Mouse (Mus musculus) midbrain, embryonic 13.5 days (tissue): ENCODE results near the gene Tox2. TPM values are rescaled to one million over a fixed set of nuclear protein-coding genes. Genes with fewer than 3 reads are reported as not detected.

Experiments used
- ATAC-seq: fragments of 200-750 bp; cut with Nextera tagmentation; 2 replicates; pipeline ENCODE4 v1.8.0; 2017; ENCODE audit warnings: mild to moderate bottlenecking, moderate TSS enrichment, moderate library complexity
- H3K27ac ChIP-seq: fragments of 300-500 bp; sonication (generic); 2 replicates; pipeline ENCODE4 v1.5.1; 2015; ENCODE audit warnings: inconsistent platforms, mild to moderate bottlenecking, moderate library complexity
- H3K27me3 ChIP-seq: fragments of 300-500 bp; sonication (generic); 2 replicates; pipeline ENCODE4 v1.6.1; 2015; ENCODE audit warnings: mild to moderate bottlenecking, inconsistent platforms
- H3K36me3 ChIP-seq: fragments of 300-500 bp; sonication (generic); 2 replicates; pipeline ENCODE4 v1.6.1; 2015; ENCODE audit warnings: mild to moderate bottlenecking, inconsistent platforms
- H3K4me1 ChIP-seq: fragments of 300-500 bp; sonication (generic); replicated peaks from 2 replicates; pipeline ENCODE4 v1.6.1; 2015; ENCODE audit warnings: inconsistent platforms
- H3K4me2 ChIP-seq: fragments of 300-500 bp; sonication (generic); replicated peaks from 2 replicates; pipeline ENCODE4 v1.6.1; 2015; ENCODE audit warnings: moderate library complexity, mild to moderate bottlenecking, inconsistent platforms
- H3K4me3 ChIP-seq: fragments of 300-500 bp; sonication (generic); replicated peaks from 2 replicates; pipeline ENCODE4 v1.5.1; 2015; ENCODE audit warnings: mild to moderate bottlenecking, inconsistent platforms
- H3K9ac ChIP-seq: fragments of 300-500 bp; sonication (generic); replicated peaks from 2 replicates; pipeline ENCODE4 v1.6.1; 2015; ENCODE audit warnings: mild to moderate bottlenecking, inconsistent platforms
- H3K9me3 ChIP-seq: fragments of 300-500 bp; sonication (generic); 2 replicates; pipeline ENCODE4 v1.6.1; 2016; ENCODE audit warnings: mild to moderate bottlenecking, inconsistent platforms
- WGBS: fragments of 180-500 bp; shearing (Covaris S2); methylation state at CpG from one replicate; pipeline ENCODE4 v1.1.7; 2015; 5-methylcytosine and 5-hydroxymethylcytosine counted together
- polyA plus RNA-seq: library from polyadenylated mRNA; unstranded; fragments of >200 nt; fragmentation: Nextera tagmentation; extraction: Ambion mirVana; gene quantifications from 2 replicates; pipeline ENCODE4 v1.2.1, GENCODE M21; 2015

Gene Tox2
- polyA plus RNA-seq, 1 experiment from 2014 or later = 44.2 TPM

DNA sequence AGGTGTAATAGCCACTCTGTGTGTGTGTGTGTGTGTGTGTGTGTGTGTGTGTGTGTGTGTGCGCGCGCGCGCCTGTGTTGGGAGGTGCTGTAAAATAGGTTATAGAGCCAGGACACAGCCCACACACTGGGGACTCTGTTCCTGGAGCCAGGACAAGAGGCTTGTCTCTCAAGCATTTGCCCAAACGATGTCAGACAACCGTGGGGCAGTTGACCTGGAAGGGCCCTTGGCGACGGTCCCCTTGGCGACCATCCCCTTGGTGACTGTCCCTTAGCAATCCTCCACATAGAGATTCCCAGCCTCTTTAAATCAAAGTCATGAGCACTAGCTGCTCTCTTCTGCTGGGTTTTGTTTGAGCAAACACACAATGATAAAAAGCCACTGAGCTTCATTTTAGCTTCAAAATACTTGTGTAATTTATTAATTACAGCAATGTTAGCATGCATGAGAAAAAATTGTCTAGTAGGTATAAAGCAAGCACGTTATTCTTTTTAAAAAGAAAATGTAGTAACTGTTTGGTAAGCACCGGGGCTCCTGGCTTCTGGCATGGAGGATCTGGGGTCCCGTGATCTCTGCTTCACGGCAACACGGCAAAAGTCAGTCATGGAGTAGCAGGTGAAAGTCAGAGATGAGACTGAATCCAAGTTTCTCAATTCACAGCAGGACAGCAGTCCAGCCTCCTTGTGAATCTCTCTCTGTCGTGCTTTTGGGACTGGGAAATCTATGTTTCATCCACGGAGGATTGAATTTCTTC, 3.0 kb downstream of the Tox2 start:
- WGBS = 11% methylated on average over 13 of the region's 17 CpGs
- Histone ChIP-seq H3K9ac (peak overlapping the region; percentile 84), H3K9me3 (0 out of 2 replicates have a peak, but pooled peaks cover 3% of the 10 kb centered on the region), H3K36me3 (no peaks in the 10 kb centered on the region), H3K4me1 (peaks cover 40% of the 10 kb centered on the region), H3K27me3 (peaks cover 10% of the 10 kb centered on the region; the same call in 1 of the 2 replicates), H3K27ac (peak overlapping the region; percentile 79), H3K4me2 (peak overlapping the region; percentile 80), H3K4me3 (peak overlapping the region; percentile 70)
- peak; percentile 19; the same call in 1 of the 2 replicates for ATAC-seq

DNA sequence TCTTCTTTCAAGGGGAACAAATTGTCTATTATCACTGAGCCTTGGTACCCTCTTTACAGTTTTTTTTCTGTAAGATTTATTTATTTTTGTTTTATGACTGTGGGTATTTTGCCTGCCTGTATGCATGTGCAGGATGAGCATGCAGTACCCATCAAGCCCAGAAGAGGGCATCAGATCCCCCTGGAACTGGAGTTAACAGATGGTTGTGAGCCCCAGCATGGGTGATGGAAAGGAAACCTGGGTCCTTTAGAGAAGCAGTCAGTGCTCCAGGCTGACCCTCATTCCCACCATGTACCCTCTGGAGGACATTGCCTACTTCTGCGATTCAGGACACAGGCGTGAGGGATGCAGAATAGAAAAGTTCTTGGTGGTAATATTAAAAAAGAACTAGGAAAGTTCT, 4.4 kb downstream of the Tox2 start:
- H3K27me3 ChIP-seq = peaks cover 10% of the 10 kb centered on the region; the same call in 1 of the 2 replicates
- no peaks in the 10 kb centered on the region for H3K9me3 ChIP-seq
- no peak overlapping the region for H3K4me2 ChIP-seq
- ATAC-seq = no peak
- no peaks in the 10 kb centered on the region for H3K36me3 ChIP-seq
- no peak overlapping the region for H3K9ac ChIP-seq
- H3K4me3 ChIP-seq = no peak overlapping the region
- 100% methylated on average over 2 of the region's 2 CpGs for WGBS
- peaks cover 40% of the 10 kb centered on the region for H3K4me1 ChIP-seq
- H3K27ac ChIP-seq = no peak overlapping the region

DNA sequence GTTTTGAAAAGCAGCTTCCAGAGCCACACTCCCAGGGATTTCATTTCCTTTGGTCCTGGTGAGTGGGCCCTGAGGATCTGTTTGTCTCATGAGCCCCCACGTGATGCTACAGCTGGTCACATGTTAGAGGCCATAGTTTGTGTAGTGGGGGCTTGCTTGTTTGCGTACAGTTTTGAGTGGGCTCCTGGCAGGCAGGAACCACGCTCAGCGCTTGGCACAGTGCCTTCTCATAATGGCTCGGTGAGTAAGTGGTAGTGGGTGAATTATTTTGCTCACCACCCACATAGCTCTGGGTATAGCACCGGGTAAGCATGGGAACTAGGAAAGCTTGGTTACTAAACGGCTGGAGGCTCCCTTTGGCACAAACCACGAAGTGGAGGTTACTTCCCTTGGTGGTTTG, 6.2 kb downstream of the Tox2 start:
- WGBS = 90% methylated on average over 8 of the region's 8 CpGs
- no peak overlapping the region for H3K9ac ChIP-seq
- no peak overlapping the region for H3K27ac ChIP-seq
- peaks cover 4% of the 10 kb centered on the region; the same call in 1 of the 2 replicates for H3K27me3 ChIP-seq
- H3K36me3 ChIP-seq = no peaks in the 10 kb centered on the region
- peaks cover 35% of the 10 kb centered on the region for H3K4me1 ChIP-seq
- no peak overlapping the region for H3K4me3 ChIP-seq
- H3K4me2 ChIP-seq = no peak overlapping the region
- H3K9me3 ChIP-seq = no peaks in the 10 kb centered on the region
- ATAC-seq = no peak

DNA sequence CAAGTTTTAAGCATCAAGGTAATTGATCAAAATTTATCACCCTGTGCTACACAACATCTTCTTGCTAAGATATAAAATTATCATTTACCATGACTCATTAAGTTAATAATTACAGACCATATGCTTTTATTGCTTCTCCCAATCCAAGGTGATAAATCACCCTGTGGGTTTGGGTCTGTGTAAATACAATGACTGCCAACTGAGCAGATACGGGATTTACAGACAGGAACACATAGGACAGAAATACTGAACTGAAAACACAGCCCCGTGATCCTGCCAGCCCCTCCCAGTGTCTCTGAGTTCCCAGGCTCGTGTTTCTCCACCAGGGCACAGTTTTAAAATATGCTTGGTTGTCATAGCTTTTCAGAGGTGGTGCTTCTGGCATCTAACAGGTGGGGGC, 10.2 kb downstream of the Tox2 start:
- H3K27me3 ChIP-seq = no peaks in the 10 kb centered on the region
- H3K4me2 ChIP-seq = no peak overlapping the region
- no peak for ATAC-seq
- no peak overlapping the region for H3K4me3 ChIP-seq
- H3K27ac ChIP-seq = no peak overlapping the region
- H3K4me1 ChIP-seq = peaks cover 18% of the 10 kb centered on the region
- no peak overlapping the region for H3K9ac ChIP-seq
- no peaks in the 10 kb centered on the region for H3K36me3 ChIP-seq
- H3K9me3 ChIP-seq = no peaks in the 10 kb centered on the region
- 52% methylated on average over 3 of the region's 3 CpGs for WGBS

DNA sequence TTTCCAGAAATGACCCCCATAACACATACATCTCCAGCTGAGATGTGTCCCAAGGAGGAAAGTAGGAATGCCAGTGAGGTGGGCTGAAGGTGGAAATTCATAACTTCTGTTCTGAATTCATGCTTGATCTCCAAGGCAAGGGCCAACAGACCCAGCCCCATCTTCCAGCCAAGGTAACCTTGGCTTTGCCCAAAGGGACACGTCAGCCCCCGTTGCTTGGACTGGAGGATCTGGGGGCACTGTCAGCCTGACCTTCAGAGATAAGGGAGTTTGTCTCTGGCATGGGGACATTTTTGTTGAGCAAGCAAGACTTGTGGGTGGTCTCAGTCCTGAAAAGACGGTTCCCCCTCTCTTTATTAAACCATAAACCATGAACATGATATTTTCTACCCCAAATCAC, 15.2 kb downstream of the Tox2 start:
- 70% methylated on average over 3 of the region's 3 CpGs for WGBS
- H3K27me3 ChIP-seq = no peaks in the 10 kb centered on the region
- H3K36me3 ChIP-seq = no peaks in the 10 kb centered on the region
- H3K9me3 ChIP-seq = no peaks in the 10 kb centered on the region
- H3K4me1 ChIP-seq = peaks cover 39% of the 10 kb centered on the region
- no peak overlapping the region for H3K4me2 ChIP-seq
- peak overlapping the region; percentile 6; the same call in 1 of the 2 replicates for H3K27ac ChIP-seq
- H3K4me3 ChIP-seq = no peak overlapping the region
- H3K9ac ChIP-seq = no peak overlapping the region
- ATAC-seq = no peak

DNA sequence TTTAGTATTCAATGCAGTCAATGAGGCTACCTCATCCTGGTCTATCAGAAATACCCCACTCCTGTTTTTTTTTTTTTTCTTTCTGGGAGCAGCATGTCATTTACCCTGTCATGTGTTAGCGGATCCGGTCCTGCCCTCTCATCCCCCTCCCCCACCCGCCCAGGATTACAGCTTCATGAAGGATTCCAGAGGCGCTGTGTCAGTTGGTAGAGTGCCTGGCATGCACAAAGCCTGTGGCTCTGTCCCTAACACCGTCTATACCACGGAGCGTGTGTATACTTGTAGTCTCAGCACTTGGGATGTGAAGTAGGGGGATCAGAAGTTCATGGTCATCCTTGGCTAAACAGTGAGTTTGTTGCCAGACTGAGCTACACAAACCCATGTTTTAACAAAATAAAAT, 15.6 kb downstream of the Tox2 start:
- WGBS = 48% methylated on average over 7 of the region's 7 CpGs
- H3K4me1 ChIP-seq = peaks cover 35% of the 10 kb centered on the region
- H3K36me3 ChIP-seq = no peaks in the 10 kb centered on the region
- no peak overlapping the region for H3K4me3 ChIP-seq
- no peak overlapping the region for H3K9ac ChIP-seq
- no peak overlapping the region for H3K4me2 ChIP-seq
- H3K9me3 ChIP-seq = no peaks in the 10 kb centered on the region
- 0 out of 2 replicates have a peak, but pooled peaks have one; percentile 46 for ATAC-seq
- H3K27ac ChIP-seq = peak overlapping the region; percentile 56
- no peaks in the 10 kb centered on the region for H3K27me3 ChIP-seq

DNA sequence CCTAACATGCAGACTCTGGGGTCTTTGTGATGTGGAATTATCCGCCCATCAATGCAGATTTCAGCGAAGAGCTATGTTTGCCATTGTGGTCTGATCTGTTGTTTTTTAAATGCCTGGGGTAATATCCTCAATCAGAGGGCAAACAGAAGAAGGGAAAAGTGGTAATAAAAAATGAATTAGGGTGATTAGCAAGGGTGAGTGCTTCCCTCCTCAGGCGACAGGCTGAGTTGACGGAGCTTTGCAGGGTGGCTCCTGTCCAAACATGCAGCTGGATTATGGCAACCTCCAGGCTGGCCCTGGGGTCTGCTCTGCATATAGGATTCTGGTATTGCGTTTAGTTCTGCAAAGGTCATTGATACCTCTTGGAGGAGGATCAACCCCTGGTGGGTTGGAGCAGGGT, 16.5 kb downstream of the Tox2 start:
- no peaks in the 10 kb centered on the region for H3K36me3 ChIP-seq
- ATAC-seq = peak; percentile 55
- H3K4me1 ChIP-seq = peaks cover 38% of the 10 kb centered on the region
- H3K9ac ChIP-seq = 0 out of 2 replicates have a peak overlapping the region, but pooled peaks have one; percentile 20
- no peak overlapping the region for H3K4me2 ChIP-seq
- H3K27ac ChIP-seq = peak overlapping the region; percentile 67
- no peaks in the 10 kb centered on the region for H3K27me3 ChIP-seq
- no peak overlapping the region for H3K4me3 ChIP-seq
- no peaks in the 10 kb centered on the region for H3K9me3 ChIP-seq
- WGBS = 40% methylated on average over 5 of the region's 5 CpGs

DNA sequence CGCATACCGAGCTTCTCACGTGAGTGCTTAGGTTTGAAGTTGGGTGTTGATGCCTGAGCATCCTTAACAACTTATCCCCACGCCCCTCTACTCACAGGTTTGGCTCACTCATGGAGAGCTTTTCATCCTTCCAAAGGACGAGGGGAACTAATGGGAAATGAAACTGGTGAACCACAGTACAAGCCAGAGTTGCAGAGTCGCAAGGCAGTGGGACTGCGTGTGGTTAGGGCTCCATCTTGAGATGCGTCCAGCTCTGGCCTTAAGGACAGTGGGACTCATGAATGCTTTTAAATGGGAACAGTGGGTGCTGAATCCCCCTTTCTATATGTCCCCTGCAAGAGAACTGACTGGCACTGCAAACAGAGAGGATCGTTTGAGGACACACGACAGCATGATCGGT, 17.8 kb downstream of the Tox2 start:
- Histone ChIP-seq H3K4me3 (no peak overlapping the region), H3K36me3 (no peaks in the 10 kb centered on the region), H3K4me2 (no peak overlapping the region), H3K9me3 (no peaks in the 10 kb centered on the region), H3K4me1 (peaks cover 41% of the 10 kb centered on the region), H3K27me3 (no peaks in the 10 kb centered on the region), H3K27ac (no peak overlapping the region), H3K9ac (no peak overlapping the region)
- 95% methylated on average over 11 of the region's 11 CpGs for WGBS
- ATAC-seq = no peak

DNA sequence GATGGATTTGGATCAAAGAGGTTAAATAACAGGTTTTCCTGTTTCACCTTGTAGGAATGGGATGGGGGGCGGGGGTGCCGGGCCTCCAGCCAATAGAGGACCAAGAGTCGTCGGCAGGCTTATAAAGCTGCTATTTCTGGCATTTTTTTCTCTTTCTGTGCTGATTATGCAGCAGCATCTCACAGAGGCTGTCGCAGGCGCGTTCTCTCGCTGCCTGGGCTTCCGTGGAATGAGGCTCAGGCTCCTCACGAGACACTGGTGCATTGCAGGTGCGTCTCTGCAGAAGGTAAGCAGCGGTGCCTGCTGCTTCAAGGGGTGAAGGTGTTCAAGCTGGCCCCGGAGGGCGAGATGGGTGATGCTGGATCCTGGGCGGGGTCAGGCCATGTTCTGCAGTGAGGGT, 22.4 kb downstream of the Tox2 start:
- Histone ChIP-seq H3K9ac (peak overlapping the region; percentile 5), H3K4me3 (no peak overlapping the region), H3K27me3 (no peaks in the 10 kb centered on the region), H3K36me3 (no peaks in the 10 kb centered on the region), H3K9me3 (no peaks in the 10 kb centered on the region), H3K27ac (peak overlapping the region; percentile 78), H3K4me1 (peaks cover 51% of the 10 kb centered on the region), H3K4me2 (no peak overlapping the region)
- peak; percentile 28; the same call in 1 of the 2 replicates for ATAC-seq
- WGBS = 66% methylated on average over 15 of the region's 15 CpGs

DNA sequence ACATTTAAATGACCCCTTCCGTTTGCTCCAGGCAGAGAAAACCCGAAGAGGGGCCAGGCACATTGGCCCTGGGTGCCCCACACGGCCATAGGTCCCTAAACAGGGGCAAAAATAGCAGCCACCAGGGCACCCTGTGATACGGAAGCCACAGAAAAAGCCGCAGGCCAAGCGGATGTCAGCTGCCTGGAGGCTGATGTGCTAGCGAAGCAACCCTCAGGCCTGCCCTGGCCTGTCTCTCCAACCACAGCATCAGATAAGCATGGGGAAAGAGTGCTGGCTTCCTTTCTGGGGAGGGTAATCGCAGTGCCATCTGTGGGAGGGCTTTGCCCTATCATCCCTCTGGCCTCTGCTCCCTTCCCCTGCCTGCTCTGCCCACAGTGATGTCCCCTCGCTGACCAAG, 26.1 kb downstream of the Tox2 start:
- Histone ChIP-seq H3K4me3 (no peak overlapping the region), H3K4me2 (no peak overlapping the region), H3K4me1 (peaks cover 65% of the 10 kb centered on the region), H3K27ac (no peak overlapping the region), H3K9ac (no peak overlapping the region), H3K9me3 (no peaks in the 10 kb centered on the region), H3K36me3 (no peaks in the 10 kb centered on the region), H3K27me3 (no peaks in the 10 kb centered on the region)
- ATAC-seq = no peak
- WGBS = 85% methylated on average over 9 of the region's 9 CpGs

DNA sequence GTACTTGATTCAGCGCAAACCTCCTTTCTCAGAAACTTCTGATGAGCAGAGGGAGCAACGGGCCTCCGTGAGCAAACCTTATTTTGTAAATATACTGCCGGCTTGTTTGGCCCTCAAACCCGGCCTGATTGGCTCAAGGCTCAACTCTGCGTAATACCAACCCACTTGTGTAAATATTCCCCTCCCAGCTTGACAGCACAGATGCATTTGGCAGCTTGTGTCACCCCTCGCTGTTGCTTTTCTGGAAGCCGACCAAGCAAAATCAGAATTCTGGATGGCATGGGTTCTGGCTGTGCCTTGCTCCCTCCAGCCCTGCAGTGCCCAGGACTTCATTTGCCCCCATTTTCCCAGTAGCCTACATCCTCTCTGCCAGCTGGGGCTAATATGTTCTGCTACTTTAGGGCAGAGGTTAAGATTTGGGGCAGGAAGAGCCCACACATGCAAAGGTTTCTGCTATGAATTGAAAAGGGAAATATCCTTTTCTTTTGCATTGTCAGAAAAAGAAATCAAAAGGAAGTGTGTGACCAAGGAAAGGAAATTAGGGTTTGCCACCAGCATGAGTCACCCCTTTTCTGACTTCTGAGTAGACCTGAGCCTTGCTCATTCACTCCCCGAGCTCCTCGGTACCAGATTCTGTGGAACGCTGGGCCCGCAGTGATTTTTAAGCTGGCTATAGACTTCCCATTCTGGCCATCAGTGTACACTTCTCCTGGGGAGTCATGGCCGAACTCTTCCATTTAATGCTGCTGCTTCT, 29.0 kb downstream of the Tox2 start:
- ATAC-seq = no peak
- no peaks in the 10 kb centered on the region for H3K27me3 ChIP-seq
- peak overlapping the region; percentile 68 for H3K27ac ChIP-seq
- peaks cover 61% of the 10 kb centered on the region for H3K4me1 ChIP-seq
- H3K36me3 ChIP-seq = no peaks in the 10 kb centered on the region
- no peak overlapping the region for H3K4me3 ChIP-seq
- H3K9ac ChIP-seq = 0 out of 2 replicates have a peak overlapping the region, but pooled peaks have one; percentile 24
- H3K4me2 ChIP-seq = no peak overlapping the region
- no peaks in the 10 kb centered on the region for H3K9me3 ChIP-seq
- WGBS = 82% methylated on average over 13 of the region's 13 CpGs

DNA sequence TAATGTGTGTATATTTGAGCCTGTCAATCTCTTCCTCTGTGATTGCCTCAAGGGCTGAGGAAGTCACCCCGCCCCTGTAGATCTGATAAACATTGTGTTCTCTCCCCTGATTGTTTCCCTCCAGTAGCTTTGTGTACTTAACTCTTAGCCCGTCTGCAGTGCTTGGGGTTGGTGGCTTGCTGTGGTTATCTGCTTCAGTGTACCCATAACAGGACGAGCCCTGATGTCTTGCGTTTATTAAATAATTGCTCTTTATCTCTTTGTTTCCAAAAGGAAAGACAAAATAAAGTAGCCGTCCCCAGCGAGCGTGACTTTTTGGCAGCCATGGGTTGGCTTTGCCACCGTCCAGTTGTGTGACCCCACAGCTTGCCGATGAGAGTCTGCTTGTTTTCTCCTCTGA, 30.7 kb downstream of the Tox2 start:
- Histone ChIP-seq H3K4me3 (no peak overlapping the region), H3K27ac (no peak overlapping the region; the same call in 1 of the 2 replicates), H3K9ac (no peak overlapping the region), H3K9me3 (no peaks in the 10 kb centered on the region), H3K27me3 (no peaks in the 10 kb centered on the region), H3K4me1 (peaks cover 58% of the 10 kb centered on the region), H3K4me2 (no peak overlapping the region), H3K36me3 (no peaks in the 10 kb centered on the region)
- ATAC-seq = no peak
- WGBS = 79% methylated on average over 9 of the region's 9 CpGs
